Mouse (Mus musculus): Measurements from ENCODE around the gene Arhgap27.

- TF ChIP-seq EP300 (IDR thresholded peaks at IDR 0.05; ENCODE audit: low read depth in 1 of 2, low read length in 2 of 2): no peak
- no peak for TF ChIP-seq NRF1 (IDR thresholded peaks at IDR 0.05; ENCODE audit: insufficient read depth, low read depth, low read length, poor library complexity, severe bottlenecking)
- no peak for TF ChIP-seq CTCF (IDR thresholded peaks at IDR 0.05 in 2 of 3, conservative IDR thresholded peaks at IDR 0.05 in 1 of 3; ENCODE audit: control insufficient read depth in 1 of 3, insufficient read depth in 1 of 3, low read depth in 2 of 3, low read length in 3 of 3, poor library complexity in 1 of 3, severe bottlenecking in 1 of 3)
- TF ChIP-seq ZC3H11A (IDR thresholded peaks at IDR 0.05; ENCODE audit: low read depth, low read length): no peak
- no peak for TF ChIP-seq ZKSCAN1 (IDR thresholded peaks at IDR 0.05; ENCODE audit: low read depth, low read length)
Observed at GRCm38 (mm10) chr11:103285951-103286350, 77.5 kb downstream of the Arhgap27 start.

All from MEL (cell line).